Mouse (Mus musculus): ENCODE measurements around the gene Stat5a. TPM values are rescaled to one million over a fixed set of nuclear protein-coding genes. Genes with fewer than 3 reads are reported as not detected.
A peak's percentile ranks its signal among the peaks of the same experiment; 100 is the strongest.

Stat5a gene
- total RNA-seq (2021), result 10 to 100 TPM in 1 of 2 experiments, 1 to 10 TPM in 1; 8.4 to 11.8 TPM
- long read RNA-seq, experiment 1, partial matches to known transcripts, result 3 of 4 reads
- long read RNA-seq, experiment 1, other reads (novel, unspliced or antisense), result 0 of 4 reads
- long read RNA-seq, experiment 2, partial matches to known transcripts, result 3 of 4 reads
- long read RNA-seq, experiment 2, other reads (novel, unspliced or antisense), result 1 of 4 reads

GRCm38 (mm10) chr11:100858935-100859578, at the start of gene Stat5a:
Gene Stat5a, plus strand, starts transcription at chr11:100859351.
- peak; percentile 55 to 71 for DNase-seq
- intact Hi-C loops (cut with DNase I), result loop anchor here (5.0 kb wide), 1 partner anchor 37 kb away; no protein-coding TSS in a partner anchor

GRCm38 (mm10) chr11:100810516-100810915, 48.6 kb upstream of the Stat5a start:
- no peak for DNase-seq
- intact Hi-C loops (cut with DNase I), result no loop called here

DNA sequence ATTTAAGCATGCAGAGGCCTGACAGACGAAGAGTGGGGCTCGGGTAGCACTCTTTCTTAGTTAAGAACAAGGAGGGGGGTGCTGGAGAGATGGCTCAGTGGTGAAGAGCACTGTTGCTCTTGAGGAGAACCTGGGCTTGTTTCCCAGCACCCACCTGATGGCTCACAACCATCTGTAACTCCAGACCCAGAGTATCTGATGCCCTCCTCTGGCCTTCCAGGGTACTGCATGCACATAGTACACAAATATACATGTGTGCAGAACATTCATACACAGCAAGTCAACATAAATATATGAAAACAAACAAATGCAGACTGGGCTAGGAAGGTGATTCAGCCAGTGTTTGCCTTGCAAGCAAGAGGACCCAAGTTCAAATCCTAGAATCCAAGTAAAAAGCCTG, 48.0 kb upstream of the Stat5a start:
- intact Hi-C loops (cut with DNase I), result no loop called here

DNA sequence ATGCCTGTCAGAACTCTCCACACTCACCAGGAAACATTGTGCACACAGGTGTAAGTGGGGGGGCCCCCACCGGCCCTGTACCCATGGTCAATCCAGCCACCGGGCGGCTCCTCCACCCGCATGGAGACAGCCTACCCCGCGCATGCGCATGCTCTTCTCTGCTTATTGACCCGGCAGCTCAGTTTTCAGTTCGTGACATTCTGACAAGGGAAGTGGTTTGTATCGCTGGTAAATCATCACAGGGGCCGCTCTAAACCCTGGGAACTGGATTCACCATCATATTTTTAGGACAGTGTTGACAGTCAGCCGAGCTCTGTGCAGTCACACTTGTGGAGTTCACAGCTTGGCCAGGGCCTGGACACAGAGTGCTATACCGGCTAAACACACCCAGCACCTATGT, 44.7 kb upstream of the Stat5a start:
- DNase-seq, result peak; percentile 70 to 82
- intact Hi-C loops (cut with DNase I), result no loop called here

More for the DNA sequence above, 48.0 kb upstream of the Stat5a start:
- no peak for DNase-seq

- intact Hi-C loops (cut with DNase I), result no loop called here
- DNase-seq, result no peak
Measured at GRCm38 (mm10) chr11:100816342-100816741, 42.8 kb upstream of the Stat5a start.

- no peak for DNase-seq
- intact Hi-C loops (cut with DNase I), result no loop called here
Measured at GRCm38 (mm10) chr11:100816801-100817200, 42.4 kb upstream of the Stat5a start.

DNA sequence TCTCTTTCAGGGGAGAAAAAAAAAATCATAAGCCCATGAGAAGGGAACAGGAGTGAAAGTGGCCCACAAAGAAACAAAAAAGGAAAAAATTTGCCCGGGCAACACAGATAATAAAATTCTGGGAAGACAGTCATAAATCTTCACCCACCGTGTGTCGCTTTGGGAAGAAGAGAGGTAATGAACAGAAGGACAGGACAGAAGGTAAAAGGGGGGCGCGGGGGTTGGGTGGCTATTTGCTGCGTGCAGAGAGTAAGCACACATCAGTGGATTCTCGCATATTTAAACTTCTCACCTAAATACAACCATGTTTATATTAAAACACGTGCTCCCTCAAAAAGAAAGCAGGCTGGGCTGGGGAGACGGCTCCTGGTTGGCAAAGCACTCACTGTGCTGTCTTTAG, 41.8 kb upstream of the Stat5a start:
- intact Hi-C loops (cut with DNase I), result no loop called here
- DNase-seq, result no peak

DNA sequence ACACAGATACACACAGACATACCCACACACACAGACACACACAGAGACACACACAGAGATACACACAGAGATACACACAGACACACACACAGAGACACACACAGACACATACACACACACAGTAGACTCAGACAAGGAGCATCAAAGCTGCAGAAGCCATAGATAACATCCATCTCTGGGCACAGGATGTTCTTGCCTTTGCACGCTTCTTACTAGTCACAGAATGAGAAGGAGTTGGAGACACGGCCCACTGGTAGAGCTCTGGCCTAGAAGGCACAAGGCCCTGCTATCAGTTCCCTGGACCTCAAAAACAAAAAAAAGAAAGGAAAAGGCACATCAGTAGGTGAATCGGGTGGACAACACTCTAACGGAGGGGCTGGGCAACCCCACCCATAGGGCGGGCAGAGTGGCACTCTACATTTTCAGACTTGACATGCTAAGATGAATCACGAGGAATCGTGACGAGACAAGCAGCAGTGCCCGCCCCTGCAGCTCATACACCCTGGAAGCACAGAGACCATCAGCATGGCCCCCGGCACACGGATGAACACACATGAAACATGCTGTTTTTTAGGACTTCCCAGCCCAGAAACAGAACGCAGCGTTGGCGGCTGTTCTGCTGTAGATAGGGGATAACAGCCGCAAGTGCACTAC, 40.7 kb upstream of the Stat5a start:
- no peak for DNase-seq
- intact Hi-C loops (cut with DNase I), result no loop called here

DNA sequence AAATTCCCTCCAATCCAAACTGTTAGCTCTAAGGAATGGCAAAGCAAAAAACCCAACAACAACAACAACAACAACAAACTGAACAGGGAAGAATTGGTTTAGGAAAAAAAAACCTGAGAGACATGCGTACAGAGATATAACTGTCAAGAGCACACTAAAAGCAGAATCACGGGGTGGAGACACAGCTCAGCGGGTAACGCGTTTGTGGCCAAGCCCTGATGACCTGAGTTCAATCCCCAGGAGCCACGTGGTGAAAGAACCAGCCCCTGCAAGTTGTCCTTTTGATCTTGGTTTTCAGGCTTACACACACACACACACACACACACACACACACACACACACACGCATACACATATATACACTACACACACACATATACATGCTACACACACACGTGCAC, 40.1 kb upstream of the Stat5a start:
- no peak for DNase-seq
- intact Hi-C loops (cut with DNase I), result no loop called here

DNA sequence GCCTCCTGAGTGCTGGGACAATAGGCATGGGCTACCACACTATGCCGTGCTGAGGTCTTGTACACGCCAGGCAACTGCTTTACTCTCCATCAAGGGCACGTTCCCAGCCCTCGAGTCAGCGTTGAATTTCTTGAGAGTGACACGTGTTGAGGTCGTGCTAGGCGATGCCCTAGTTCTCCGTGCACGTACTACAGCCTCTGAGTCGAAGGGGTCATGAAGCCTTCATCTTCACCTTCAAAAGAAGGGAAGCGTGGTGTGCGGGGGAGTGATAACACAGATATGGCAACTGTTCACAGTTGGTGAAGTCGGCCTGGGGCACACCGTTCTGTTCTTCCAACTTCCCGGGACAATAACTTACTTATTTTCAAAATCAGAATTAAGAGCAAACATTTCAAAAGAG, 39.5 kb upstream of the Stat5a start:
- no peak for DNase-seq
- intact Hi-C loops (cut with DNase I), result loop anchor here (5.0 kb wide), 1 partner anchor 38 kb away; the partner anchor contains the start of gene Stat5a

GRCm38 (mm10) chr11:100820047-100820446, 39.1 kb upstream of the Stat5a start:
- DNase-seq, result no peak
- intact Hi-C loops (cut with DNase I), result loop anchor here (5.0 kb wide), 1 partner anchor 37 kb away; the partner anchor contains the start of gene Stat5a

GRCm38 (mm10) chr11:100821605-100822220, 37.4 kb upstream of the Stat5a start:
- no peak for DNase-seq
- intact Hi-C loops (cut with DNase I), result loop anchor here (5.0 kb wide), 1 partner anchor 36 kb away; the partner anchor contains the start of gene Stat5a

- intact Hi-C loops (cut with DNase I), result loop anchor here (5.0 kb wide), 1 partner anchor 35 kb away; the partner anchor contains the start of gene Stat5a
- DNase-seq, result peak in 1 of 2 experiments; percentile 39
Measured at GRCm38 (mm10) chr11:100822365-100822764, 36.8 kb upstream of the Stat5a start.

DNA sequence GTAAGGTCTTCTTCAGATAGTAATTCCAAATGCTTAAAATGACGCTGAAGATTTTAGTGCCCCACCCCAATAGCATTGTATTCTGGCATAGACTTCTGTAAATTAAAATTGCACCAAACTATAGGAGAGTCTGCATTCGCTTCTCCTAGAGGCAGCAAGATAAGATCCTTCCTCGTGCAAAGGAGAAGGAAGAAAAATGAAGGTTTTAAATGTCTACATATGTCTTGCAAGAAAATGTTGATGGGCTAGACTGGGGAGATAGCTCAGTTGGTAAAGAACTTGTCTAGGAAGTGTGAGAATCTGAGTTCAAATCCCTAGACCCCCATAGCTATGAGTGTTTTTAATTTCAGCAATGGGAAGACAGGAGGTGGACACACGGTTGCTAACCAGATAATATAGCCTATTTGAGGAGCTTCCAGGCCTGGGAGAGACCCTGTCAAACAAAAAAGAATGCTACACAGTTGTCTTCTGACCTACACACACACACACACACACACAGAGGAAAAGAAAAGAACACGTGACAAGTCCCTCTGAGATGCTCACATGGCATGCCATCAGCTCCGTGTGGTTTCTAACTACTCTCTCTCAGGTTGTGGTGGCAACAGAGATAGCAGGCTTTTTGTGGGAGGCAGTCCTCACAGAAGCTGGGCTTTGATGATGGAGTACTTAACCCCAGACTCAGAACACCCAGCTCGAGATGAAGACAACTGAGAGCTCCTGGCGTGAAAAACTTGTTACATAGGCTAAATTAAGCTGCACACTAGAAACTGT, 35.4 kb upstream of the Stat5a start:
- no peak for DNase-seq
- intact Hi-C loops (cut with DNase I), result loop anchor here (5.0 kb wide), 1 partner anchor 34 kb away; the partner anchor contains the start of gene Stat5a

DNA sequence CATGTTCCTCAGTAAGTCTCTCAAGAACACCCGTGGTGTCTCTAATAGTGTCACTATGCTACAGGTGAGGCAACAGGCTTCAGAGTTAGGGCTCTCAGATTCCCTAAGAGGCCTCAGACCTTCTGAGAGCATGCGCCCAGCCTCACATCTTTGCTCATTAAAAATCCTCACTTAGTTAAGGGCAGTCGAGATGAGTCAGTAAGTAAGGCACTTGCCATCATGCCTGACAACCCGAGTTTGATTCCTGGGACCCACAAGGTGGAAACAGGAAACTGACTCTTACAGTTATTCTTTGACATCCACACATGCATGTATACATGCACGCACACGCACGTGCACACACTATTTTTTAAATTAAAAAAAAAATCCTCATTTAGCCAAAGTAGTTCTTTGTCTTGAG, 34.7 kb upstream of the Stat5a start:
- DNase-seq, result no peak
- intact Hi-C loops (cut with DNase I), result loop anchor here (5.0 kb wide), 1 partner anchor 33 kb away; the partner anchor contains the start of gene Stat5a

DNA sequence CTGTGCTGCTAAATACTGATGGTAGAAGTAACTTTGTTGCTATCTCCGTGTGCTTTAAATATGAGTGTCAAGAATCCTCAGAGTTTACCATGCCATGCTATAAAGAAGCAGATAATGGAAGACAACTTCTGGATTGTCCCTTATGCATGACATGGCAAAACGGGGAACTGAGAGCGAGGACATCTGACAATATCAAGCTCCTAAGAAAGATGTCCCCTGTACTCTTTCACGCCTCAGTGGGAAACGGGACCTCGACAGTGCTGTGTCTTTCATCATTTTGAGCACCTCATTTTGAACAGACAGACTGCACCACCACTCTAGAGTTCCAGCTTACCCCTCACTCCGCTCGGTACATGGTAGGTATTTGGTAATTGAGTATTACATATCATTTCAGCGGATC, 33.7 kb upstream of the Stat5a start:
- DNase-seq, result no peak
- intact Hi-C loops (cut with DNase I), result no loop called here

- no peak for DNase-seq
- intact Hi-C loops (cut with DNase I), result no loop called here
Measured at GRCm38 (mm10) chr11:100826161-100826866, 32.8 kb upstream of the Stat5a start.

- intact Hi-C loops (cut with DNase I), result no loop called here
- DNase-seq, result no peak
Measured at GRCm38 (mm10) chr11:100828676-100829151, 30.4 kb upstream of the Stat5a start.

- peak in 1 of 2 experiments; percentile 50 for DNase-seq
Measured at GRCm38 (mm10) chr11:100829691-100830090, 29.5 kb upstream of the Stat5a start.

More at GRCm38 (mm10) chr11:100829691-100830090, 29.5 kb upstream of the Stat5a start:
- intact Hi-C loops (cut with DNase I), result loop anchor here (5.0 kb wide), 2 partner anchors 63 to 128 kb away; no protein-coding TSS in a partner anchor
